Mouse (Mus musculus) splenic B cell, adult 2 months (primary cell): ENCODE results near the gene Stc2.

Experiments
- DNase-seq: peaks from one replicate; pipeline ENCODE4 v3.0.0-alpha.2; 2011; ENCODE audit warnings: low read depth, low spot score
- H3K27me3 ChIP-seq: 2 replicates; pipeline ENCODE4 v1.6.1; 2012; ENCODE audit warnings: mild to moderate bottlenecking, low read length, moderate library complexity, mixed read lengths; ENCODE audit not compliant: control insufficient read depth, poor library complexity, insufficient read depth, severe bottlenecking
- H3K36me3 ChIP-seq: 2 replicates; pipeline ENCODE4 v1.6.1; 2012; ENCODE audit warnings: mild to moderate bottlenecking, low read length, moderate library complexity, mixed read lengths; ENCODE audit not compliant: control insufficient read depth, poor library complexity, insufficient read depth, severe bottlenecking

Gene Stc2

DNA sequence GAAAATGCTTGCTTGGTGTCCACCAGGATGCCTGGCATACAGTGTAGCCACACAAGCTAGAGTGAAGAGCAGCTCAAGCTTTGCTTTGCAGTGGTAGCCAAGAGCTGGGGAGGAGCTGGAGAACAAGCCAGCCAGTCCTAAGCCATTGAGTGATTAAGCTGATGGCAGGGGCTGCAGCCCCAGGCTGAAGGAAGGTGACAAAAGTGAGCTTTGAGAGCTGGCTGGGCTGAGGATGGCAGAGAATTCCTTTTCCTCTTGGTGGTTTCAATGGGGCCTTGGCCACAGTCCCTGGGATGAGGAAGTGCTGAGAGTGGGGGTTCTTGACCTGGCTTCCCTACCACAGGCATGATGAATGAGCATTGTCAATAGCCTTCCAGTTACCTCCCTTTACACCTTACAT, 13.0 kb downstream of the Stc2 start:
- no peak for DNase-seq
- Histone ChIP-seq H3K36me3 (no peaks in the 10 kb centered on the region), H3K27me3 (no peaks in the 10 kb centered on the region)

DNA sequence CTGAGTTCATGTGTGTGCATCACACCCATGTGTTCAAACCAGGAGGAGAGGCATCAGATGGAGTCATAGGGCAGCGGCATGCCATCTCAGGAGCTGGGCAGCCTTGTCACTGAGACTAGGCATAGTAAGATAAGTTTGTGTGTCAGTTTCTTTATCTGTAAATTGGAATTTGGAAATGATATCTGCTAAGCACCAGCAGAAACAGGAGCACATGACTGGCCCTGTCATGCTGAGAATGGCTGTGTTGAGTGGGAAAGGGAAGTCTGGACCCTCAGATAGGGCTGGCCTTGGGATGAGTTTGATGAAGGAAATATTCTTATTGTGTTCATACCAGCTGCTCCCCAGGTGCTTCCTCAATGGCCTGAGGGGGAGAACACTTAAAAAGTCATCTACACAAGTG, 14.1 kb downstream of the Stc2 start:
- no peaks in the 10 kb centered on the region for H3K27me3 ChIP-seq
- no peaks in the 10 kb centered on the region for H3K36me3 ChIP-seq
- no peak for DNase-seq

DNA sequence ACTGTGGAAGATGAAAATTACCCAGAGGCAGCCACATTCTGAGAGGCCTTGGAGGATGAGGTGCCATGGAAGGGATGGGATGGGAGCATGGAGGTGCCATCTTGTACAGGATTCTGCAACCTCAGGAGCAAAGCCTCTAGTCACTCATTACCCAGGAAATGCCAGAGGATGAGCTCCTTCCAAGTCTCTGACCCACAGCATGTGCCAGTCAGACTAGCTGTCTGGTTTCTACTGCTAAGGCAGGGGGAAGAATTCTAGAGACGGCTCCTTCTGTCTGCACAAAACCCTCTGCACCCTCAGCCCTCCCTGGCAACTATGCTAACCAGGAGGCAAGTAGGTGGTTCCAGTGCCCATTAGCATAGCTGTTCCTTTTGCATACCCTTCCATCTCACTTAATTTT, 15.4 kb downstream of the Stc2 start:
- Histone ChIP-seq H3K36me3 (no peaks in the 10 kb centered on the region), H3K27me3 (no peaks in the 10 kb centered on the region)
- no peak for DNase-seq
